Mouse (Mus musculus): ENCODE data around the gene Plekhh2. TPM values are rescaled to one million over a fixed set of nuclear protein-coding genes. Genes with fewer than 3 reads are reported as not detected.

Gene Plekhh2
- total RNA-seq, 2 experiments from 2014 or later, result 2.1 TPM

DNA sequence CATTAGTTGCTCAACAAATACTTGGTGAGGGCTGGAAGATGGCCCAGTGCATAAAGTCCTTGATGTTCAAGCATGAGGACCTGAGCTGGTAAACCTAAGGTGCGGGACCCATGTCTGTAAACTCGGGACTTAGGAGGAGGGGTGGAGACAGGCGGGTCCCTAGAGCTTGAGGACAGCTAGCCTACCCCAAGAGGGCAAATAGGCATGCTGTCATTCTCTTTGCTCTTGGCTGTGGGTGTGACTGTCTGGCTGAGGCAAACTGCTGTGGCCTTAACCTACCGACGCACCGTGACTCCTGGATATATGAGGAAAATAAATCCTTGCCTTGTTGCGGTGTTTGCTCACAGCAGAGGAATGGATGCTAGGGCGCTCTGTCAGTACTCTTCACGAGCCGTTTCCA is 116.0 kb downstream of the Plekhh2 start:
- intact Hi-C loops (cut with DNase I), result no loop called here
- no peak for DNase-seq (ENCODE audit: low spot score)

DNA sequence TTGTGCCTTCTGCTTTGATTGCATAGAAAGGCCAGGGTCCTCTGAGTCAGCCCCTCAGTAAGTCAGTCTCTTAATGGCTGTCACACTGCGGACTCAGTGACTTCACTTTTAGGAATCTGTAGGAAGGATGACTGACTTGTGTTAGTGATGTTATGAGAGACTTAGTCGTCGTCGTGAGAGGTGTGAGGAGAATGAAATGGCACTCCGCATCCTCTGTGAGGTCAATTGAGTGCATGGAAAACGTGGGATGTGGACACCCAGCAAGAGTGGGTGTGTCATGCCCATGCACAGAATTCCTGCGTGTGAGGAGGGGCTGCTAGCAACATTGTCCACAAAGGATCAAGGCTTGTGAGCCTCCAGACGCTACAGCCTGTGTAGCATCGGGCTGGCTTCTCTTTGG is 116.9 kb downstream of the Plekhh2 start:
- intact Hi-C loops (cut with DNase I), result no loop called here

DNA sequence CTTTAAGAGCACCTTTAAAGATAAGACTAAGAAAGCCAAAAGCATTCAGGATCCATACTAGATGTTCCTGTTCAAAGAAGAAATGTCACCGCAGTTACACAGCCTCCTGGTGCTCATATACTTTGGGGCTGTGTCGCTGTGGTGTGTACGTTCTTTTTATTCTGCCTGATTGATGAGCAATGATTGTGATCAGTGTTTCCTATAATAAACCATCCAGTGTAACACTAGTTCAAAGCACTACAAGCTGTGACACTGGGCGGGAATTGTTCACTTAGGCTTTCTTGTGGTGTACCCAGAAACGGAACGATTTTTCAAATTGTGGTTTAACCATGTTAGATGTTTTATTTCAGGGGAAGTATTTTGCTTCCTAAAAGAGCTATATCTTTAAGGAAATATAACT is 120.1 kb downstream of the Plekhh2 start:
- intact Hi-C loops (cut with DNase I), result no loop called here
- no peak for DNase-seq (ENCODE audit: low spot score)

More for the DNA sequence above, 116.9 kb downstream of the Plekhh2 start:
- no peak for DNase-seq (ENCODE audit: low spot score)

DNA sequence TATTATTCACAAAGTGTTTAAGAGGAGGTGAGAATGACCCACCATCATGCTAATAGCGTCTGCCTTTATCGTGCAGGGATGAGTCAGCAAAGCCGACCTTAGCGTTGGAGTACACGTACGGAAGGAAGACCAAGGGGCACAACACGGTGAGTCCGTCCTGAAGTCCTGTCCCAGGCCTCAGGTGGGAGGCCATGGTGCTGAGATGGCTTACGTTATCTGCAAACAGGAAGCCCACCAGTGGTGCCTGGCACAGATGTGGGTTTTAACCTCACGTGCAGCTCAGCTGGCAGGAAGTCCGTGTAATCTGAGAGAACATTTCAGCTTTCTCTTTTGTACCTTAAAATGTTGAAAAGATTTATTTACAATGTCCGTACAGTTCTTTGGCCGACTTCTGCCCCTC is 121.7 kb downstream of the Plekhh2 start:
- no peak for DNase-seq (ENCODE audit: low spot score)
- intact Hi-C loops (cut with DNase I), result no loop called here

DNA sequence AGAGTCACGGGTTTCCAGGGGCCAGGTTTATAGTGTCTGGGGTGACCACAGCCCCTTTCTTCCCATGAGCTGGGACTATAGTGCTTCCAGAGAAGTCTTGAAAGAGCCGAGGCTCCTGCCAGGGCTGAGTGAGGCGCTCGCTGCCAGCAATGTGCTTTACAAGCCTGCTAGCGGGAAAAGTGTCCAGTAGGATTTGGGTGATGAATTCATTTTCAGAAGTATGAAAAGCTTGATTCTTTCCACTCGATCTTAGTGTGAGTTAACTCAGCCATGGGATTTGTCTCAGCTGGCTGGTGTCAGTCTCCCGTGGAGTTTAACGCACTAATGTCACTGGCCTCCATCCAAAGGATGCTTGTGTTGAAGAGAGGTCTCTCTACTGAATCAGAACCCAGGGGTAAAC is 124.6 kb downstream of the Plekhh2 start:
- no peak for DNase-seq (ENCODE audit: low spot score)
- intact Hi-C loops (cut with DNase I), result no loop called here

DNA sequence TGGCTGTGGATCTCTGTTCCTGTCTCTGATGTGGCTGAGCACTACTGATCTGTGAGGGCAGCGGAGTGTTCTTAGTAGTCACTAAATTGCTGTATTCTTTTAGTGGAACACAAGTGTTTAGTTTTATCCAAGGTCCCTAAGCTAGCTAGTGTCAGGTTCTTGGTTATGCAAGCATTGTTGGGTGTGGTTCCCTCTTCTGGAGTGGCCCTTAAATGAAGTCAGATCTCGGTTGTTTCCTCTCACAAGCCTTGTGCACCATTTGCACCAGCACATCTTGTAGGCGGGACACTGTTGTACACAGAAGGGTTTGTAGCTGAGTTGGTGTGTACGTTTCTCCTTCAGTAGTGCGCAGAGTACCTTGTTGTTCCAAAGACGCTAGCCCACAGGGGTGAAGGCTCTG is 126.3 kb downstream of the Plekhh2 start:
- DNase-seq (ENCODE audit: low spot score), result no peak

DNA sequence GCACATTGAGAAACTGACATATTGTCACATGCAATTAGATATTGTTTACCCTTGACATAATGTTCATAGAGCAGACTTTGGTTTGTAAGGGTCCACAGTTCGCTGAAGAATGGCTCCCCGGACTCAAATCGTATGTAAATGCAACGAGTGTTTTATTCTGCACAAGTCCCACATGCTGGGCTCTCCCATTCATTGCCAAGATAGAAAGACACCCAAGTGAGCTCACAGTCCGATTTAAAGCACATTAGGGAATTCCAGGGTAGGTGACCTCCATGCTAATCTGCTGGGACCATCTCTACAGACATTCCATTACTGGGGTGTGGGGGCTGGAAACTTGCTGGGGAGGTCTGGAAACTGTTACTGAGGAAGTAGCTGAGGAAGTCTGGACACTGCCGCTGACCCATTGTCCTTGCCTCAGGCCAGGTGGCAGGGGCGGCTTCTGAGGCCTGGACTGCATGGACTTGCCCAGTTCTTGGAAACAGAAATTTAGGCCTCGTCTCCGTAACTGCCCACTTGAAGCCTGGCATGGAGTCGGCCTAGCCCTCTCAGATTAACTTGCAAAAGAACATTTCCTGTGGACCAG is 128.2 kb downstream of the Plekhh2 start:
- no peak for DNase-seq (ENCODE audit: low spot score)
- intact Hi-C loops (cut with DNase I), result no loop called here

More for the DNA sequence above, 126.3 kb downstream of the Plekhh2 start:
- intact Hi-C loops (cut with DNase I), result no loop called here

DNA sequence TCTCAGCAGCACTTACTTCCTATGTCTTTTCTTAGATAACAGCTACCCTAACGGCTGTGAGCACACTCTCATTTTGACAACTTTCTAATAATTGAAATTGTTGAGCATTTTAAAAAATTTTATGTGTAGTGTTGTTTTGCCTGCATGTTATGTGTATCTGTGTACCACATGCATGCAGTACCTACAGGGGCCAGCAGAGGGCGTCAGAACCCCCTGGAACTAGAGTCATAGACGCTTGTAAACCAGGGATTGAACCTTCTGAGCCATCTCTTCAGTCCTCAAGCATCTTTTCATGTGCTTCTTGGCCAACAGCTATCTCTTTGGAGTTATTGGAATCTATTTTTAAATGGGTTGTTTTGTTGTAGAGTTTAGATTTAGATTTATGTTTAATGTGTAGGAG is 130.2 kb downstream of the Plekhh2 start:
- DNase-seq (ENCODE audit: low spot score), result no peak
- intact Hi-C loops (cut with DNase I), result no loop called here

DNA sequence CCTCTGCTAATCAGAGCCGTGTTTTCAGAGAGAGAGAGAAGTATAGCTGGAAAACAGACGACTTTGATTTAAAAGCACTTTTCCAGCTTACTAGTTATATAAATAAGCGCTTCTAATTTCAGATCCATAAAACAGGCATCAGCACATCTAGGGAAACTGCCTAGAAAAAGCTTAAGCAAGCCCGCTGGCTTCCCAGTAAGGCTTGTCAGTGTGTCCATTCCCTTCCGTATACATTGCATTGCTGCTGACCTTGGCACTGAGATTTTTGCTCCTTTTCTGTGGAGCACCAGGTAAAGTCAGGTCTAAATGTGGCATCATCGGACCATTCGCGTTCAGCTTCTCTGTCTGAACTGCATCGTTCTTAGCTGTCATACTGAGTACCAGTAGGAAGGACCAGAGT is 130.6 kb downstream of the Plekhh2 start:
- DNase-seq (ENCODE audit: low spot score), result no peak
- intact Hi-C loops (cut with DNase I), result no loop called here

DNA sequence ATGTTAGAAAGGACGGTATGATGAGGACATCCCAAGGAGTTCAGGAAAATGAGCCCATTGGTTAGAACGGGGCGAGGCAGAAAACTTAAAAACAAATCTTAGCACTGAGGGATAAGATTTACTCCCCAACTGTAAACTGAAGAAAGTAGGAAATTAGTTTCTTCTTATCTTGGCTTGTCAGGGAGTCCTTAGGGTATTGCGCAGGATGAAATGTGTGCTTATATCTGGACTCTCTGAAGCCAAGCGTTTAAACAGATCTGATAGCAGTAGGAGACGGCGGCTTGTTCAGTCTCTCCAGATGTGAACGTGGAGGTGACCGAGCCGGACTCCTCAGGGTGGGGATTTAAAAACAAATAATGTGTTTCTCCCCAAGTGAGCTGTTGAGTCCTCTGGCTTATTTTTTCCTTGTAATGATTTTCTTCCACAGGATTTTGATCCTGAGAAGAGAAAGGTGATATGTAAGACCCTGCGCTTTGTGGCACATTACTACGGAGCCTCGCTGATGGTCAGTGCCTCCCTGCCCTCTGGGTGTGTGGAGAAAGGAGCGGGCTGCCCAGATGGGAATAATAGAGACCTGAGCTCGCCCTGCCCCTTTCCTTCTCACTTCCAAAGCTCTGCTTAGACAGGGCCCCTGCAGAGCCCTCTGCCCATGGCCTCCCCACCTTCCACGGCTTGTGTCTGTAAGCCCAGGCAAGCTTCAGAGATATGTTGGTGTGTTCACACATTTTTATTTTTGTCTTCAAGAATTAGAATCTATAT is 132.8 kb downstream of the Plekhh2 start:
- intact Hi-C loops (cut with DNase I), result no loop called here
- DNase-seq (ENCODE audit: low spot score), result no peak

DNA sequence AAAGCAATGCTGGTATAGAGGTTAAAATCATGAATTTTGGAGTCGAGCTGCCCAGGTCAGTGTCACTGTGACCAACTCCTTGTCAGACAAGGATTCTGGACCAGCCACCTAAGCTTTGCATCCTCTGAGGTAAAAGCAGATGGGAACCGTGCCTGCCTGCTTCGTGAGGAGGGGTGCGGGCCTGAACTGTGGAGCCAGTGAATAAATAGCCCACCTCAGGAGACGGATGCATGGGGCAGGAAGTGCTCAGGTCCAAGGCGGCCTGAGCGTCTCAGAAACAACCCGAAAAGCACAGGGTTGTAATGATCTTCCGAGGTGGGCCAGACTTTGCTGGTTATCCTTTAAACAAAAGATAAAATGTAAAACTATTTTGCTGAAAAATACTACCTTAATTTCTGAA is 133.4 kb downstream of the Plekhh2 start:
- DNase-seq (ENCODE audit: low spot score), result no peak
- intact Hi-C loops (cut with DNase I), result no loop called here

DNA sequence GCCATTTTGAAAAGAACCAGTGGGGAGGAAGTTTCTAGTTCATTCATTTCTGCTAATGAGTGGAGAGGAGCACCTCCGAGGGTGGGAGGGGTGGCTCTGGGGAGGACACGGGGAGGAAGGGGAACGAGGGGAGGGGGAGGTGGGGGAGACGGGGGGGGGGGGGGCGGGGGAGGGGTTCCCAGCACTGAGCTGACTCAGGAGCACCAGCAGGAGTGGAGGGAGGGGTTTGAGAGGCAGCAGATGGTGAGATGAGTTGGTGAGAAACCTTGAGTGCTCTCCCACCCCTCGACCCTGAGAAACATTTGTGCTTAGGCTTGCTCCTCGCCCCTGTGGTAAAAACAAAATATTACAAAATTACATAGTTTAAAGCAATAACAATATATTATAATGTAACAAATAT is 134.2 kb downstream of the Plekhh2 start:
- intact Hi-C loops (cut with DNase I), result no loop called here

DNA sequence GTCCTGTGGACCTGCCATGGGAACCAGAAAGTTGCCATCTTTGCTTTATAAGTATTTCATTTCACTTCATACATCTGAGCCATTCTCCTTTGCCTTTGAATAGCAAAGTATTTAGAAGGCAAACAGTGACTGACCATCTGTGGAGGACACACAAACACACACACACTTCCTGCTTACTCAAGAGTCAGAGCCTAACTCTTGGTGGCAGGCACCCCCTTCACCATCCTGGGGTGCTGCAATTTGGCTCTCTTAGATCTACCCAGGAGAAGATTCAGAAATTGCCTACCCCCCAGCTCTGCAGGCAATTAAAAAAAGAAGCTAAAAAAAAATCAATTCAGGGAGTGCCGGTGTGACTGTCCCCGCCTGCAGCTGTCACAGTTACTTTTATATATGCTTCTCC is 134.8 kb downstream of the Plekhh2 start:
- DNase-seq (ENCODE audit: low spot score), result no peak
- intact Hi-C loops (cut with DNase I), result no loop called here

More for the DNA sequence above, 134.2 kb downstream of the Plekhh2 start:
- DNase-seq (ENCODE audit: low spot score), result no peak

DNA sequence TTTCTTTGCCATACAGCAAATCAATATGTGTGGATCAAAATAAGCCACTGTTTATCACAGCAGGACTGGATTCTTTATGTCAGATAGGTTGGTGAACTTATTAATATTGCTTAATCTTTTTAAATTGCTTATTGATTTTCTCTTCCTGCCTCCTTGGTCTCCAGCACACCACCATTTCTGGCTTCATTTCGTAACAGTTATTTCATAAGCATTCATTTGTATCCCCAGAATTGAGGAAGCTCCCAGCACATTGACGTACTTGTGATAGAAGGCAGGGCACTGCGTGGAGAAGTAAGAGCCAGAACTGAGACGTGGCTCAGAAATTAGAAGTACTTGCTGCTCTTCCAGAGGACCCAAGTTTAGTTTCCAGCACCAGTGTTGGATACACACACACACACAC is 135.9 kb downstream of the Plekhh2 start:
- intact Hi-C loops (cut with DNase I), result no loop called here
- no peak for DNase-seq (ENCODE audit: low spot score)

DNA sequence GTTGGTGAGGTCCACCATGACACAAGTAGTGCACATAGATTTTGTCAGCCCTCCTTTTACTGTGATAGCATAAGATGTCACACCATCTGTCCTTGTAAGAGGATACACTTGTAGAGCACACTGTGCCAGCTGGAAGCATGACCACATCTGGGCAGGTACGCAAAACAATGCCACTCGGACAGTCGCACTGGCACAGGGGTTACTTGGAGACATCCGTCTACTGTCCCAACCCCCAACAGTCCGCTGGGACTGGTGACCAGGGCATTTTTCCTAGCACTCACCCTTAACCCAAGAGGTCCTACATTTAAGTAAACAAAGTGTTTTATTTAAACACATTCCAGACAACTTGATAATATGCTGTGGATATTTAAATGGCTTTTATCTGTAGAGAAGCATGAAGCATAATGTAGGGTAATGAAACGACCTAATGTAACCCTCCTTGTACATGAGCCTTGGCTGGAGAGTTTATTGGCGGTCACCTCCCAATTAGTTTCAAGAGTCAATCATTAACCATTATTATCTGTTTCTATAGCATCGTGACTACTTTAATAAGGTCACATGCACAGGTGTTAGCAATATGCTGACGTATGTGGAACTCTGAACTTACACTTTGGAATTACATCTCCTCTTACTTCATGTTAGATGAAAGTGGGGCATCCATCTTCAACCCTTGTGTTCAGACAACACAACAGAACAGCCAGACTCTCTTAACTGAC is 138.8 kb downstream of the Plekhh2 start:
- DNase-seq (ENCODE audit: low spot score), result no peak
- intact Hi-C loops (cut with DNase I), result no loop called here

DNA sequence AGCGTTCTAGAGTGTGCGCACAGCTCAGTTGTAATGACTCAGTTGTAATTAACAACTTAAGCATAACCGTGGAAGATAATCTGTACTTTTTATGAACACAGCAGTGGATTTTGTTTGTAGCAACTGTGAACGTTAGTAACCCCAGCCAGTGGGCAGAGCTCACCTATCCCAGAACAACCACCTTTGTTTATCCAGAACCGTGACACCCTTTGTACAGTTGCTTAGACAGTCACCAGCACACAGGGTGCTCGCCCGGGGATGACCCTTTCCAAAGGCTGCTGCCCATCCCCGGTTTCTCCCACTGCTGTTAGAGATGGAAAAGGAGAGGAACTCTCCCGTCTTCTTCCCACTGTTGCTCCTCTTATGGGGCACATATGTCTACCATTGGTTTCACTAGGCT is 141.8 kb downstream of the Plekhh2 start:
- intact Hi-C loops (cut with DNase I), result no loop called here

DNA sequence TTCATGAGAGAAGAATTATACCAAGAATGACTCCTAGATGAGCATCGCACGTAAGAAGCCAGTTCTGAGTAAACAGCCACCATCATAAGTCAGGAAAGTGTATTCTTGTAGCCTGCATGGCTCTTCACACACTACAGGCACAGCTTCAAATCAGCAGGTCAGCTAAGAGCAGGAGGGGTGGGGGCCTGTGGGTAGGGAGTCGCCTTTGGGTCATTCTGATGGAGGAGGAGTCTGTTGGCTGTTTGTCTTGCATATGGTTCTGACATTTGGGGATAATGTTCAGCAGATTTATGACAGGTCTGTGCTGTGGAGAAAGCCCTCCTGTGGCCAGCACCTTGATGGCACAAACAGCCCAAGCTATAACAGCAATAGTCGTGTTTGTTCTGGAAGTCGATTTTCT is 144.5 kb downstream of the Plekhh2 start:
- DNase-seq (ENCODE audit: low spot score), result no peak
- intact Hi-C loops (cut with DNase I), result no loop called here

More for the DNA sequence above, 141.8 kb downstream of the Plekhh2 start:
- DNase-seq (ENCODE audit: low spot score), result no peak

DNA sequence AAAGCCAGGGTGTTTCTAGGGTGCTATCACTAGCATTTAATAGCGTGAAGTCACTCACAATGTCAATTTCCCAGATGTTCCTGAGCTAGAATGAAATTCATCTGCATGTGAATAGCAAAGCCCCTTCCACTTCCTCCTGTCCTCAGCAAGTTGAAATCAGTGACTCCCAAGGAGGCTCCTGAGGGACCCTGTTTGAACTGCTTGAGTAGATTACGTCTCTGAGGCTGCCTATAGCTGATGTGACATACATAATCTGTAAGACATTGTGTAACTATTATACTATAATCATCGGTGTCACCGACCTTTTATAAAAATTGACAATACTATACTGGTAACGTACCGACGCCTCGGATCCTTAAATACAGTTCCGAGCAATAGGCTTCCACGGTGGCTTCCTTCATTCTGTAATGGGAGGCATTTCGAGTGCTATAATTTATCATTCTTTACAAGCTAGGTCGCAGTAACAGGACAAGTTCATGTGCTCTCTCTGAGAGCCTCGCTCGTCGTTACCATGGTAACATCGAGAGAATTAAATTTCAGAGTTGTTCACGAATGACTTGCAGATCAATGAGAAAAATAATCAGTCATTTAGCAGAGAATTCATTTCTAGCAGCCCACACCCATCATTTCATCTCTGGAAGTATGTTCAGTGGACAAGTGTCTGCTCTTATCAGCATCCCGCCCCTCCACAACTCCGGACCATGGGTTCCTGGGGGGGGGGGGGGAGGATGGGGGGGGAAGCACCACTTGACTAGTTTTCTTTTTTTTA is 145.1 kb downstream of the Plekhh2 start:
- intact Hi-C loops (cut with DNase I), result no loop called here
- DNase-seq (ENCODE audit: low spot score), result no peak

DNA sequence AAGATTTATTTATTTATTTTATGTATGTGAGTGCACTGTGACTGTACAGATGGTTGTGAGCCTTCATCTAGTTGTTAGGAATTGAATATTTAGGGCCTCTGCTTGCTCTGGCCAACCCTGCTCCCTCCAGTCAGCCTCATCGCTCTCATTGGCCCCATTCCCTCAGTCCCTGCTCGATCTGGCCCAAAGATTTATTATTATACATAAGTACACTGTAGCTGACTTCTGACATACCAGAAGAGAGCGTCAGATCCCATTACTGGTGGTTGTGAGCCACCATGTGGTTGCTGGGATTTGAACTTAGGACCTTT is 145.7 kb downstream of the Plekhh2 start:
- intact Hi-C loops (cut with DNase I), result no loop called here
- no peak for DNase-seq (ENCODE audit: low spot score)

DNA sequence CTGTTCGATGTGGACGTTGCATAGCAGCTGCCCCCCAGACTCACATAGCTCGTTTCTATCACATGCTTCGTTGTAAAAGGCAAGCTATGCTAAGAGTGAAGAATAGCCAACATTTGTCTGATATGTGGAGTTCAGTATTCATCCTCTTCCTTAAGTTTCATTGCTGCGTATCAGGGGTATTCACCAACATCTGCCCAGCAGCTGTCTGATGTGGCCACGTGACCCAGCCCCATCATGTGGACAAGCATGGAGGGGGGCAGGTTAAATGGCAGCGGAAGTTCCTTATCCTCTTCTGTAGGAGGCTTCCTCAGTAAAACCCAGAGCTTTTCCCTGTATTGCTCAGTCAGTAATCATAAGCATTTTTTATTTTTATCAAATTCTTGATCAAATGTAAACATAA is 146.1 kb downstream of the Plekhh2 start:
- no peak for DNase-seq (ENCODE audit: low spot score)
- intact Hi-C loops (cut with DNase I), result no loop called here

DNA sequence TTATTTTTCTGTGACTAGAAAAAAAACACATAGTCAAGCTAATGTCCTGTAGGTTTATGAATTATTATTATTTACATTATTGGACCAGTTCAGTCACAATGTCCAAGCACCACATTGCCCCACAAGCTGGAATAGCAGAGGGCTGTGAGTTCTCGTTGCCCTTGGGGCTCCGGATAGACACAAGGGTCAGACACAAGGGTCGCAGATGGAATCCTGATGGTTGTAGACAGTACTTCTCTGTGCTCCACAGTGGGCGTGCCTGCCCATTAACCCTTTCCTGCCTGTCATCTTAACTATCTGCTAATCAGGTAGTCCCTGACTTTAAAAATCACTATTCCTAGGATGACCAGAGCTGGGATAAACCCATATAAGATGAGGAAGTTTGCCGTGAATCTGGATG is 146.5 kb downstream of the Plekhh2 start:
- no peak for DNase-seq (ENCODE audit: low spot score)
- intact Hi-C loops (cut with DNase I), result no loop called here

Measured in heart, postnatal 25 days (tissue).